Mouse (Mus musculus): ENCODE data around the gene Cadps. TPM values are rescaled to one million over a fixed set of nuclear protein-coding genes. Genes with fewer than 3 reads are reported as not detected.

Cadps gene
- total and polyA plus RNA-seq, 3 experiments, result 0.04 to 0.07 TPM; not detected in 1

GRCm38 (mm10) chr14:12690201-12690600, 132.7 kb downstream of the Cadps start:
- in situ Hi-C loops (cut with MboI; ENCODE audit: low pct_ligation_motif_present, low pct_unique_long_range_greater_than_20kb, low sequenced_read_pairs), result no loop called here
- DNase-seq (ENCODE audit: extremely low read depth), result no peak
- dilution Hi-C loops (cut with MboI; ENCODE audit: extremely low pct_ligation_motif_present, extremely low pct_unique_long_range_greater_than_20kb, low sequenced_read_pairs), result no loop called here

DNA sequence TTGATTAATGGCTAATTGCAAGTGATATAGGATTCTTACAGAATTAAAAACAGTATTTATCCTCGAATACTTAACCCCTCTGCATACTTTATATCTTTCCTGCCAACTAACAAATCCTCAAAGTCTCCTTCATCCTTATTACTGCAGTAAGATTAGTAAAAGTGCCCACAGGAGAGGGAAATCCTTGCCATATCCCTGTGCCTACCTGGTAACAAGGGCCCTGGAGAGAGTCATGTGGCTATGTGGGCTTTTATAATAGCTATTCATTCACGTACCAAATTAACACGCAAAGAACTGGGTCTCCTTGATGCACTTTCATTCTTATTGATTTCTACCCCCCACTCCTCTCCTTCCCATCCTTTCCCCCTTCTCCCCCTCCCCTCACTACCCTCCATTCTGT, 137.9 kb downstream of the Cadps start:
- Histone ChIP-seq H3K9me3 (replicated peaks; ENCODE audit: low read length) (no peaks in the 10 kb centered on the region), H3K4me1 (ENCODE audit: control insufficient read depth in 1 of 2, insufficient read depth in 2 of 2) (peaks cover 4 to 35% of the 10 kb centered on the region in 2 experiments), H3K4me3 (replicated peaks in 1 of 3; ENCODE audit: low read depth in 2 of 3, low read length in 2 of 3, poor library complexity in 1 of 3) (no peak overlapping the region), H3K27me3 (replicated peaks) (no peaks in the 10 kb centered on the region), H3K27ac (ENCODE audit: insufficient read depth, low read depth) (no peak overlapping the region), H3K79me2 (replicated peaks; ENCODE audit: control insufficient read depth, extremely low read depth, insufficient read depth, poor library complexity, severe bottlenecking) (no peaks in the 10 kb centered on the region), H3K4me2 (ENCODE audit: insufficient read depth, low read depth, poor library complexity, severe bottlenecking) (no peak overlapping the region), H3K36me3 (replicated peaks in 1 of 2; ENCODE audit: control insufficient read depth in 1 of 2, insufficient read depth in 1 of 2, low read length in 1 of 2) (no peaks in the 10 kb centered on the region), H3K9ac (ENCODE audit: insufficient read depth, low read depth) (no peak overlapping the region)
- in situ Hi-C loops (cut with MboI; ENCODE audit: low pct_ligation_motif_present, low pct_unique_long_range_greater_than_20kb, low sequenced_read_pairs), result no loop called here
- no peak for DNase-seq (ENCODE audit: extremely low read depth)
- dilution Hi-C loops (cut with MboI; ENCODE audit: extremely low pct_ligation_motif_present, extremely low pct_unique_long_range_greater_than_20kb, low sequenced_read_pairs), result no loop called here
- no peak for TF ChIP-seq POLR2A (IDR thresholded peaks at IDR 0.05; ENCODE audit: low read depth, low read length)
- TF ChIP-seq UBTF (IDR thresholded peaks at IDR 0.05; ENCODE audit: low read depth, low read length), result no peak
- TF ChIP-seq MAZ (IDR thresholded peaks at IDR 0.05; ENCODE audit: low read depth, low read length), result no peak
- TF ChIP-seq ELF1 (IDR thresholded peaks at IDR 0.05; ENCODE audit: low read depth, low read length), result no peak
- TF ChIP-seq MEF2A (IDR thresholded peaks at IDR 0.05; ENCODE audit: borderline replicate concordance, low read depth, low read length), result no peak
- TF ChIP-seq SMC3 (IDR thresholded peaks at IDR 0.05; ENCODE audit: low read depth, low read length), result no peak

More at GRCm38 (mm10) chr14:12690201-12690600, 132.7 kb downstream of the Cadps start:
- Histone ChIP-seq H3K79me2 (replicated peaks; ENCODE audit: control insufficient read depth, extremely low read depth, insufficient read depth, poor library complexity, severe bottlenecking) (no peaks in the 10 kb centered on the region), H3K9ac (ENCODE audit: insufficient read depth, low read depth) (no peak overlapping the region), H3K27ac (ENCODE audit: insufficient read depth, low read depth) (no peak overlapping the region), H3K36me3 (replicated peaks in 1 of 2; ENCODE audit: control insufficient read depth in 1 of 2, insufficient read depth in 1 of 2, low read length in 1 of 2) (no peaks in the 10 kb centered on the region), H3K9me3 (replicated peaks; ENCODE audit: low read length) (no peaks in the 10 kb centered on the region), H3K4me1 (ENCODE audit: control insufficient read depth in 1 of 2, insufficient read depth in 2 of 2) (peaks cover 0 to 11% of the 10 kb centered on the region in 2 experiments; a peak in 3 of 4 replicates), H3K4me3 (replicated peaks in 1 of 3; ENCODE audit: low read depth in 2 of 3, low read length in 2 of 3, poor library complexity in 1 of 3) (no peak overlapping the region), H3K4me2 (ENCODE audit: insufficient read depth, low read depth, poor library complexity, severe bottlenecking) (no peak overlapping the region), H3K27me3 (replicated peaks) (no peaks in the 10 kb centered on the region)
- TF ChIP-seq TCF12 (IDR thresholded peaks at IDR 0.05; ENCODE audit: low read depth, low read length) (no peak), KAT2A (IDR thresholded peaks at IDR 0.05; ENCODE audit: insufficient replicate concordance, low read length) (no peak), CHD1 (IDR thresholded peaks at IDR 0.05; ENCODE audit: low read depth, low read length) (no peak), USF2 (conservative IDR thresholded peaks at IDR 0.05; ENCODE audit: low read depth, low read length) (no peak), MEF2A (IDR thresholded peaks at IDR 0.05; ENCODE audit: borderline replicate concordance, low read depth, low read length) (no peak), MAX (IDR thresholded peaks at IDR 0.05; ENCODE audit: low read length) (no peak), MYC (IDR thresholded peaks at IDR 0.05; ENCODE audit: low read depth, low read length) (no peak), CTCF (conservative IDR thresholded peaks at IDR 0.05 in 1 of 2, IDR thresholded peaks at IDR 0.05 in 1 of 2; ENCODE audit: low read depth in 2 of 2, low read length in 2 of 2) (no peak), POLR2A (IDR thresholded peaks at IDR 0.05; ENCODE audit: low read depth, low read length) (no peak), PAX5 (IDR thresholded peaks at IDR 0.05; ENCODE audit: low read length) (no peak), NELFE (IDR thresholded peaks at IDR 0.05; ENCODE audit: low read depth, low read length) (no peak), NRF1 (IDR thresholded peaks at IDR 0.05; ENCODE audit: low read depth, low read length) (no peak), ELF1 (IDR thresholded peaks at IDR 0.05; ENCODE audit: low read depth, low read length) (no peak), JUN (IDR thresholded peaks at IDR 0.05; ENCODE audit: insufficient read depth, low read depth, low read length) (no peak), ZKSCAN1 (IDR thresholded peaks at IDR 0.05; ENCODE audit: borderline replicate concordance, low read depth, low read length) (no peak), CHD2 (IDR thresholded peaks at IDR 0.05; ENCODE audit: low read length) (no peak), RCOR1 (conservative IDR thresholded peaks at IDR 0.05; ENCODE audit: low read depth, low read length) (no peak)
